Mouse (Mus musculus): Measurements from ENCODE around the gene Lrrc3b.

Lrrc3b gene

DNA sequence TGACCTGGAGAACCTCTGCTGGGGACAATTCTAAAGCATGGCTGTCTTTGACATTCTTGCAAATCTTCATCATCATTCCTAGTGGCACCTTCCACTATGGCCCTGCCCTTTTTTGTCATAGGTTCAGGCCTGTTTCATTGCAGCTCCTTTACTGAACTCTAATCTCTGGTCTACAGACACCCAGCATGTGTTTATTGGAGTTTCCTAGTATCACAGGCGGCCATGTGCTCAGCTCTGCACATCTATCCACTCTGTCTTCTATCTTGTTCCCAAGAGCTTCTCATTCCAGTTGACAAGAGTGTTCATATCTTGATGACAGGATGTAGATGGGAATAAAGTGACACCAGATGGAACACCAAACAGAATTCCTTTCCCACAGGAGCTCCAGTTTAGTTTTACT is 108.6 kb downstream of the Lrrc3b start:
- DNase-seq (ENCODE audit: low read depth) = no peak

DNA sequence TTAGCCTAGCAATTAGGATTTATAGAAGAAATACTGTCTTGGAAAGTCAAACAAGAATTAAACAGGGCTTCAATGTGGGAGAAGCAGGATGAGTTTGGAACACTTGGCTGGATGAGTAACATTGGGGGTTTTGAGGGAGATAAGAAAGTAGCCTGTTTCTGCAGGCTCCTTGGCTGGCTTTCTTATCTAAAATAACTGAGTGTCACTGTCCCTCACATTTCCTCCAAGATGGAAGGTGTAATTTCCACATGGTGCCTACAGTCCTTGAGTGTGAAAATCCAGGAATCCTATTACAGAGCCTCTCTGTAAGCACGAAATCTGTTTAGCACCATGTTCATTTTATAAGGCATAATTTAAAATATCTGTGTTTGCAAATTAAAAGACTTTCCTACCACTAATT is 112.9 kb downstream of the Lrrc3b start:
- no peak for DNase-seq (ENCODE audit: low read depth)

DNA sequence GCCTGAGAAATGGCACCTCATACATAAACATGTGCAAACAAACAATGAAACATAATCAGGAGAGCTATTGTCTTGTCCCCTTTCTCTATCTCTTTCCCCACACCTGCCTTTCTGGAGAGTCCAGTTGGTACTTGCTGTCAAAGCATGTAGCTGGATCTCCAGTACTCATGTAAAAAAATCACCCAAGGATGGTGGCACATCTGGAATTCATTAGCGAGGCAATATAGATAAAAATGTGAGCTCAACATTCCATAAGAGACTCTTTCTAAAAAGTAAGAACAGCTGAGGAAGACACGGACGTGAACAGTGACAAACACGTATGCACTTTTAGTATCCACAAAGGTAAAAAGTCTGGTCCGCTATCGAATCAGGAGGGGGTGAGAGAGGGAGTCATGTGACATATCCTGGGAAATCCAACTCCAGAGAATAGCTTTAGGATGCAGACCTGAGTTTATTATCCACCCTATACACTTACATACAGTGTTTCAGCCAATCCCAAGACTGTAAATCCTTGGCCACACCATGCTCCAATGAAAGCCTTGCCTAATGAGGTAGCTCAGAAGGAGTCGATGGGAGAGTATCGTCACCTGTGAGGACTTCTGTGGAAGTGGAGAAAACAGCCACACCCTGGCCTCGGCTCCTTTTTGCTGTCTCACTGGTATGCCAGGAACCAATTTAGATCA is 116.2 kb downstream of the Lrrc3b start:
- DNase-seq (ENCODE audit: low read depth) = no peak

DNA sequence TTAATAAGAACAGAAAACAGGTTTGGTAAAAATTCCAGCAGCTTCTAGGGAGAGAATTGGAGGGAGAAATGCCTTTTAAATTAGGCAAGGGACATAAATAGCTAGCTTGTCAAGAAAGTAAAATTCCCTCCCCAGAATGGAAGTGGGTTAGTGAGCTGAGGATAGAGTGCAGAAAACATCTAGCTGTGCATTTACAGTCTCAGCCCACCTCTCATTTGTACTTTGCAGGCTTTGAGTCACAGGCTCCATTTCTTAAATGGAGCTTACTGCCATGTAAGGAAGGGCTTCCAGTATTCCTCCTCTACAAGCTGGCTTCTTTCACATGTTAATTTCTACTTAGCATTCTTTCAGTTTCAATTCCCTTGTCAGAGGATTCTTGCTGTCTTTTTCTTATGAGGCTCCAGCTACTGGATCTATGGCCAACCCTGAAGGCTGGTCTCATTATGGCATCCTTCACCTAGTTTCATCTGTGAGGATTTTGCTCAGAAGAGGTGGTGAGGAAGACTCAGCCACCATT is 119.3 kb downstream of the Lrrc3b start:
- no peak for DNase-seq (ENCODE audit: low read depth)

DNA sequence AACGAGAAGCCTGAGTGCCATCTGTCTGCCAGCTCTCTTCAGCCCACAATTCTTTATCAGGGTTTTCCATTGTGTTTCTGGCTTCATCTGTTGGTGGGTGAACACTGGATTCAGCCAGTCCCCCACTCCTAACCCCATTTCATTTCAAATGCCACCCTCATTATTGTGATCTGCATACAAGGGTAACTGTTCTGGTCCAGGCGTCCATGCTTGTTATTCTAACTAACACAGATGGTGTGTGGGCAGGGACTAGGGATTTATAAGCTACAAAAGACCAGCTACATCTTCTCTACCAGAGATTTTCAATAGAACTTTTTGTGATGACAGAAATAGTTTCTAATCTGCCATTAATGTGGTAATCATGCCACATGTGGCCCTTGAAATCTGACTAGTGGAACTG is 130.2 kb downstream of the Lrrc3b start:
- DNase-seq (ENCODE audit: low read depth) = no peak
